Mouse (Mus musculus): ENCODE data around the gene Frmd4a. TPM values are rescaled to one million over a fixed set of nuclear protein-coding genes. Genes with fewer than 3 reads are reported as not detected.

Gene Frmd4a
- total RNA-seq, 4 experiments from 2014 or later: 10.3 to 20.8 (median 15.6) TPM

DNA sequence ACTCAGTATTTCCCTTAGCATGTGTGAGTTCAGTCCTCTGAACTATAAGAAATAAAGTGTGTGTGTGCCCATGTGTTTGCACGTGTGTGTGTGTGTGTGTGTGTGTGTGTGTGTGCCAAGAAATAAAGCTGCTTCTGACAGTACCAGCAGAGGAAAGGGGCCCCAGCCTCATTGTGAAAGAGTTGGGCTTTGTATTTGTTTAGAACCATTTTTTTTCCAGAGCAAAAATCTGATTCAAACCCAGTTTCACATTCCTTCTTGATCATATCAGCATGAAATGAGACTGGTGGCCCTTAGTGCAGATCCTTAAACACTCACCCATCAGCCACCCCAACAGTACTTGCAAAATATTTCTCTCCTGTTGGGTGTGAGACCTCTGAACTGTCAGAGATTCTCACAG lies 382.2 kb downstream of the Frmd4a start:
- DNase-seq: no peak

DNA sequence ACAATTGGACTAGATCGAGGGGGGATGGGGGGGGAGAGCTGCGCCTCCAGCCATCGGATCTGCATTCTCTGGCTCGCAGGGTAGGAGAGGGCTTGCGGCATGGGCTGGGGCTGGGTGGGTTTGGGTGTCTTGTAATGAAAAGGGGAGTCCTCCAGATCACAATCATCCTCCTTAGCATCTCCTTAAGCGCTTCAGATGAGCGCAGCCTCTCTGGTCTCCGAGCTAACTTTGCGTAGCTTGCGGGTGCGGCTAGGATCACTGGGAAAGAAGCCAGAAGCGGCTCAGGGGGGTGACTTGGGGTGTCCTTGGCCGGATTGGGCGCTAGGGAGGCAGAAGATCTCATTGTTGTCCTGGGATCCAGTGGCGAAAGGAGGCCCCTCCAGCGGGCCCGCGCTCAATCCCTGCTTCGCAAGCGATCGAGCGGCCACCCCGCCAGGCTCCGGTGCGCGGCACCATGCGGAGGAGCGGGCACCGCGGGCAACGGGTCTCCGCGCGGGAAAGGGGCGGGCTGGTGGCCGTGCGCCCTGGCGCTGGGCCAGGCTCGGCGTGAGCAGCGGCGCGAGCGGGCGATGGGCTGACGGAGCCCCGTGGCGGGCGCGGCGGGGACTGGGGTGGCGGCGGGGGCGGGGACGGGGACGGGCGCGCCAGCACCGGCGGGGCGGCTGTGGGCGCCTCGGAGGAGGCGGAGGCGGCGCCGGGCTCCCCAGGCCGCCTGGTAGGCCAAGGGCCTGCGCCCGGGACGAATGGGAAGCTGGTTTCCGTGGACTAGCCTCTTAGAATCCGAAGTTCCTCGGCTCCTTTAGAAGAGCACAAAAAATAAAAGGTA lies 383.5 kb downstream of the Frmd4a start:
- peak; percentile 46 for DNase-seq

DNA sequence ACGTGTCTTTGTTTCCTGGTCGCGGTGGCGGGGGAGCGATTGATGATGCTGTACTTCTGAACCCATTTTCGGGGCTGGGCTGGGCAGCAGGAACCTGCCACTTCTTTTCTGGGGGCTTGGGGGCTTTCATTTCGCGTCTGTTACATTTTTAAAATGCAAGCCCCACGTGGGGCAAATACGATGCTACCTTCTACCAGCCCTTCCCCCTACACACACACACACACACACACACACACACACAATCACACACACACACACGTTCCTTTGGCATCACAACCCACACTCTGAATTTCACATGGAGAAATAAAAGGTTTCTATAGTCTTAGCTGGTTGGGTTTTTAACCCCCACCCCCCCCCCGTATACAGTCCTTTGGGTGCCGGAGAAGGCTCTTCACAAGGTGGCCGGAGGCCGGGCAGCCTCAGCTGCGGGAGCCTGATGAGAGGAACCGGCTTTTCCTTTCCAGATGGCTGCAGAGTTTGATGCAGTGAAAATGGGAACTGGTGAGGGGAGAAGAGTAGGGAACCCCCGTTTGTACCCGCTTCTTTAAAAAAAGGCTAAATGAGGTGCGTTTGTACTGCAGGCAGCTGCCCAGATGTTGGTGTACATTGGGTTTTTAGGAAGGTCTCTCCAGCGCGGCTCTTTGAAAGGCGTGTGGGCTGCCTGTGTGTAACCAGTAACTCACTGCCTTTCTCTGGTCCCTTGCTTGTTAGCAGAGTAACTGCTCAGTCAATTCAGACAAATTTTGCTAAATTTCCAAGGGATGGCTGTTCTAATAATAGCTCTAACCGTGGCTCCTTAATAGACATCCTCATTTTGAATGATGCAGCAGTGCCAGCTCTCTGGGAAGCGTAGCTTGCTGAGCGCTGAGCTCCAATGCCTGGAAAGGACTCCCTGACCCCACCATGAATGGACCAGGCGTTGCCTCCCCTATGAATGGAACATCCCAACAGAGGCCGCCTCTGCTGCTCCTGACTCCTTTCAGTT lies 384.4 kb downstream of the Frmd4a start:
- no peak for DNase-seq

DNA sequence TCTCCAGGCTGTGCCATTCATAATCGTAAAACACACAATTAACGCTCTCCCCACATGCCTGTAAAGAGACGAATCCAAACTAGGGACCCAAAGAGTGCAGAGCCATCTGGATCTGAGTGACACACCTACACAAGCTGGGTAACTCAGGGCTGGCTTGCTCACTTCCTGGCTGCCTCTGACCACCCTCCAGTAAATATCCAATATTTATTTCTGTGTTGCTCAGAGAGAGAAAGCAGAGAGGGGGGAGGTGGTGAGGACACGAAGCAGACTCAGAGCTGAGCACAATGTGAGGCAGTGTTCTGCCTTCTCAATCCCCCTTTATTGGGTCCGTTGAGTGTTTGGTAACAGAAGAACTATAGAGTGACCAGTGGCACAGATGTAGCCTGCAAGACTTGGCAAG lies 389.5 kb downstream of the Frmd4a start:
- no peak for DNase-seq

DNA sequence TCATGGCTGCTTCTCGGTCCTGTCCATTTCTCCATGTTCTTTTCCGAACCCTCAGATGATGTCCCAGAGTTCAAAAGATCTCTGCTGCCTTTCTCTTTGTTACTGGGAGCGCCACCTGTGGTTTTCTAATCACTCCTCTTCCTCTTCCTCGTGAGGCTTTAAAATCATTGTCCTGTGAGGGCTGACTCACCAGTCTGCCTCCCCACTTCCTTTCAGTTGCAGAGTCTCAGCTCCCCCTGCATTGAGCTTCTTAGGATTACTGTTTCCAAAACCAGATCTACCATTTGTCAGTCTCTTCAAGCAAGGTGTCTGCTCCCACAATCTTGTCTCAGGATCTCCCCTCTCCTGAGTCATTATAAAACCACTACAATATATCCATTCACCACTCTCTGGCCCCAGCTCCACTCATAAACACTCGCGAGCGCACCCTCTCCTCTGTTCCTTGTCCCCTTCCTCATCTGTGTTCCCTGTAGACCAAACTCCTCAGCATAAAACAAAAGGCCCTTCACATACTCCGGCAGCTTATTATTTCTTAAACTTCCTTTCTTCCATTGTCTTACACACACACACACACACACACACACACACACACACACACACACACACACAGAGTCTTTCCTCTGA lies 392.4 kb downstream of the Frmd4a start:
- no peak for DNase-seq

DNA sequence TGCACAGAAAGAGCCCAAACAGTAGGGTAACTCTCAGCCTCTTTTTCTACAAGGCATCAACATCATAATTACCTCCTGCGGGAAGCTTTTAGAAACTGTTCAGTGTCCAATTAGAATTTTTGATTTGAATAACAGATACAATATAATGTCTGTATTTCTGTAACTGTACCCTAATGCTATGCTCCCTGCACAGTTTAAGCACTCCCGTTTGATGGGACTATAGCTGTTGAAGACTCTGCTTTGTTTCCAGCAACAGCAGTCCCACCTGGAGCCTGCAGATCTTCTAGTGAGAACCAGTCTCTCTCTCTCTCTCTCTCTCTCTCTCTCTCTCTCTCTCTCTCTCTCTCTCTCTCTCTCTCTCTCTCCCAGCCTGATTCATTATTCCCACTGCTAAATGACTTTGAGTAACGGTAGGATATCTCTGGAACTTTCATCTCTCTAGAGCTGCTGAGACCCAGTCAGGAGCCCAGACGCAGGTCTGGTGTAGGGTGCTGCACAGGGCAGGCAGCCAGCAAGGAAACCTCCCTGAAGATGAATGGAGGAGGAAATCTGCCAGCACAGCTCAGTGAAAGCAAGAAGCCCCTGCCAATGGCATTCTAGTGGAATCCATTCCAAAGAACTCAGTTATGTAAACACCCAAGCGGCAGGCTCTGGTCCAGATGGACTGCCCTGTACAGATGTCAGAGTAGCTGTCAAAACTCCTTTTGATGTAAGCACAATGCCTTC lies 395.5 kb downstream of the Frmd4a start:
- DNase-seq: peak; percentile 16

DNA sequence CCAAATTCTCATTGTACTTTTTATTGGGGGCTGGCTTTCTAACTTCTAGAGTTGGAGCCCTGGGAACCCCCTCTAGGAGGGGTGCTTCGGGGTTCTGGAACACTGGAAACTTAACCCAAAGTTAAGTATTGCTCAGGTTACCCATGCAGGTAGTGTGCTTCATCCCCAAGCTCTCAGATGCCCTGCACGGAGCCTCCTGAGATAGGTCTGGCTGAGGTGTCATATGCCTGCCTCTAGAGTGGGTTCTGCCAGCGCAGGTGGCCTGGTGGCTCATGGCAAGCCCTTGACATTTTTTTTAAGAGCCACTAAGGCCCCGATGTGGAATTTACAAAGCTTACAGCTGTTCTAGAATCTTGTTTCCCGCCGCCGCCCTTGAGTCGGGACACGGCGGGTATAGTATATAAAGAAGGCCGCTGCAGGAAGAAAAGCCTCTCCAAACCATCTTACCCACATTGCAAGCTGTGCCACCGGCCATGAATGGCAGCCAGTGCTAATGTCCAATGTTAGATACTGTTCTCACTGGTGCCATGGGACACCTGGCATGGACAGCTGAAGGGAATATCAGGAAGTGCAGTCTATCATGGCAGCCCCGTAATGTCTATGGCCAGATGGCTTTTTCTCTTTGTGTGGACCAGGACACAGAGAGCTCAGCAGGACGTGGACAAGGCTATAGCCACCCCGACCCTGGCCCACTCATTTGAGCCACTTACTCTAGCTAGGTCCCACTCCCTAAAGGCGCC lies 396.2 kb downstream of the Frmd4a start:
- no peak for DNase-seq

DNA sequence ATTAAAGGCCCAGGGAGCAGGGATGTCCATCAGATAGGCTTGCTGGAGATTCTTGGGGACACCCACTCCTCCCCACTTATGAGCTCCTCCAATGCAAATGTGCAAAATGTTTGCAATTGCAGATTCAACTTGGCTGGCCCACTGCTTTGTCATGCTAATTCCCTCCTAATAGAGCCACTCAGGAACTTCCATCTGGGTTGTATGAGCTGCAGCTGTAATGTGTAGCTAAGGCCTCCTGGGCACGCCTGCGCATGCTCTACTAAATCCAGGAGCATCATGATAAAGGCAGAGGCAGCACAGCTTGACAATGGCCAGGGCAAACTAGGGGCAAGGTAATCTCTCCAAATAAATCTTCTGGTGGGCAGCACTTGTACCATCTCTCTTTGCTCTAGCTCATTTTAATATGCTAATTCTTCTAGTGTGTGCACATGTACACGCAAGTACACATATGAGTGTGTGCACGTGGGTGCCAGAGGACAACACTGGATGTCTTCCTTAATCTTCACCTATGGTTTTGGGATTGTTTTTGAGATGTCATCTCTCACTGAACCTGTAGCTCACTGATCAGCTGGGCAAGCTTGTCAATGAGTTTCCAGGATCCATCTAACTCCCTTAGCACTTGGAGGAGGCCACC lies 403.3 kb downstream of the Frmd4a start:
- no peak for DNase-seq

DNA sequence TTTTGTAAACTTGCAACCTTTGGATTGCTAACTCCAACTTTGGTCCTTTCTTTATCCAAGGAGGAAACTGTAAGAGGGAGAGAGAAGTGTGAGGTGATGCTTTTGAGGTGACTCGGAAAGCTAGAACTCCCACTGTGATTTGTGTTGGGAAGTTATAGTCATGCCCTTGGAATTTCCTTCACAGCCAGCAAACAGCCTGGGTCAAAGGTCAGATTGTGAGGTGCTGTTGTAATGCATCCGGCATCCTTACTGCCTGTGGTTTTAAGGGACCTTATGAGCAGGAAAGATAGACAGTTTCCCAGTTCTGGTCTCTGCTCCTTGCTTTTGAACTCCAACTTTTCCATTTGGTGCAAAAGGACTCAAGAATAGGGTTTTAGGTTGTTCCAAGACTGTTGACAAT lies 404.2 kb downstream of the Frmd4a start:
- no peak for DNase-seq

DNA sequence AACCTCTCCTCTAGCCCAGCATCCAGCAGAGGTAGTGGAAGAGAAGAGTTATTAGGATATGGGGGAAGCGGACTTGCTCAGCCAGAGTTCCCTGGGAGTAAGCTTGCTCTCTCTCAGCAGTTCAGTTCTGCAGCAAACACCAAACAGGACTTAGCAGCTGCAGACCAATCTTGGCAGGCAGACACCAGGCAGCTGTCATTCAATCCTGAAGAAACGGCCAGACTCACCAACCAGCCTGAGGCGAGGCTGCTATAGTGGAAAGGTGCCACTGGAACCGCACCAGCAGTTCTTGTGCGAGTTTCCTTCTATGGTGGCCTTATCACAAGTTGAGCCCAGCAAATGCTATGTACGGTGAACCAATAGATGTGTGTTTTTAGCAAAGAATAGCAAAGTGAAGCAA lies 406.4 kb downstream of the Frmd4a start:
- no peak for DNase-seq

DNA sequence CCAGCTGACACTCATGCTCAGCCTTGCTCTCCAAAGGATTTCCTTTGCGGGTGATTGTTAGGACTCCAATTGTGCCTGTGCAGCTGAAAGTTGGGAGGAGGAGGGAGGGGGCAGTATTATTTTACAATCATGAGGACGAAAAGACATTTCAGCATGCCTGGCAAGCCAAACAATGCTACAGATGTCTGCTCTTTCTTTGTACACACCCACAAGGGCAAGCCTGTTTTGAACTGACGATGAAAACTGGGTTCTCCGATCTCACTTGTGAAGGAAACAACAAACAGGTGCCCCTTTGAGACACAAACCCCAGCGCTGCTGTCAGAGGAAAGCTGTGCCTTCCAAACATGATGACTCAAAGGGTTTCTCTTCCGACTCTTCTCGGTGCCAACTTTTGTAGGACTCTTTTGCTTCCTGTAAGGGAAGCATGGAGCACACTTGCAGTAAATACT lies 410.9 kb downstream of the Frmd4a start:
- DNase-seq: no peak

DNA sequence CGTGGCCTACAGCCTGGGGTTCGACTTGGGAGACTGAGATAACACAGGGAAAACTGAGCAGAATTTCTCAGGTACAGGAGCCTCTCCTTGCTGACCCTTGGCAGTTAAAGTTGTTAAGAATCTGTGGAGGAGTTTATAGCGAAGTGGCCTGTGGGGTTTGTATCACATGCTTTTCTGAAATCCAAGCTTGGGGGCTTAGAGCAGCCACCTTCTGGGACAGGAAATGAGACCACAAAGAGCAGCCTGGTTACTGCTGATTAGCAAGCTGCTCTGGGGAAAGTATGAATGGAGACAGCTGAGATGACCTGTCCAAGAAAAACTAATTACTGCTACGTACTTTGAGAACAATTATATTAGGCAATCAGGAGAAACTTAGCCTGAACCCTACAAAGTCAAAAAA lies 415.6 kb downstream of the Frmd4a start:
- DNase-seq: no peak

DNA sequence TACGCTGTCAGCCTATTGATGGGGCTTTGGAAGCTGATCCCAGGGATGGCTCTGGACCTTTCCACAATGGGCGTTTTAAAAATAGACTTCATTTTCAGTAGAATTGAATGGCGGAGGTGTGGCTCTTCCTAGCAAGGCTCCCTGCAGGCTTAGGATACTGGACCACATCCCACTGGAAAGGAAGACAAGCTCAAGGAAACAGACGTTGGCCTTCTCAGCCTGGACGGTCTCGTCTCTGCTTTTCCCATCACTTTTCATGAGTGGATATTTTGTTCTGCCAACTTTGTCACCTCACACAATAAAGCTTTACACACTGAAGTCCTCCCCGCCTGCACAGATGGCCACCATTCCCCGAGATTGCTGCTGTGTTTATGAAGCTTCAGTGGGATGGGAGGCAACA lies 417.5 kb downstream of the Frmd4a start:
- no peak for DNase-seq

DNA sequence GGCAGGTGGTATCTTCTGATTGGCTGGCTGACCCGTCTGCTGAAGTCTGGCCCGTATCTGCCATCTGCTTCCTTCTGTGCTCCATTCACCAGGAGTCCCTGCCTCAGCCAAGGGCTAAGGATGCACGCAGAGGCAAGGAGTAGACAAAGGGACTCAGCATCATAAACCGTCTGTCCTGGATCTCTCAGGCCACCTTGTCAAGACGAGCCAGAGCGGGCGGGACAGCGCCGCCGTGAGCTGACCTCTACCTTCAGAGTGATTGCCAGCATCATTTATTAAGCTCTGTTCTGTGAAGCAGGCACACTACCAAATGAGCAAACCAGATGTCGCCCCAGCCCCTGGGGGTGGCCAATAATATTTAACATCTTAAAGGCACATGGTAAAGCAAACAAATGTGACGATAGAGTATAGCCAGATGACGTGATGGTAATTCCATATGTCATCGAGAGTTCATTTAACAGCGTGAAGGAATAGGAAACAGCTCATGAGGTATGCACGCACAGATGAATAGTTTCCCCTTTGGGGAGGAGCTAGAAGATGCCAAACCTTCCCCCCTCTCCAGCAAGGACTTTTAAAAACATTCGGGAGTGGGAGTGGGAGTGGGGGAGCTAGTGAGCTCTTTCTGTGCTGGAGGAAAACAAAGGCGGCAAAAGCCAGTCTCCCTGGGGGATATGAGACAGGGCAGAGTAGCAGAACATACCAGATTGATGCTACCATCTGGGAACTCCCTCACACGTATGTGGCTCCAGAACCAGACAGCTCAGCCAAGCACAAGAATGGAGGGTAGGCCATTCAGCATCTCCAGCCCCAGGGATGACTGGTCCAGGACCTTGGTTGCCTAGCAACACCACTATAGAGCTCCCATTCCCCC lies 419.1 kb downstream of the Frmd4a start:
- no peak for DNase-seq

DNA sequence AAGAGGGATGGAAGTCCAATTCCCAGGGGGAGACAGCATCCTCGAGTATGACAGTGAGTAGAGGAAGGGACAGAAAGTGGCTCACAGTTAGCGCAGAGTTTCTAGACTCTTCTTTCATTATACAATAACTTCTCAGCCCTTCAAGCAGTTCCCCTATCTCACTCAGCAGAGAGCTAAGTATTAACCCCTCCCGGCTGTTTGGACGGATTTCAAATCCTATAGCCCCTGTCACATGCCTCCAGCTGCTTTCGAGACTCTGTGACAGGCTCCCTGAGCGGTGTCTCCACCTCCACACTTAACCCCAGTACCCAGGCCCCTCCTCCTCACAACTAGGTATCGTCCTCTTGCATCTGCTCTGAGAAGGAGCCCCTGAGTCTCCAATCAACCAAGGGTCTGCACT lies 421.2 kb downstream of the Frmd4a start:
- no peak for DNase-seq

DNA sequence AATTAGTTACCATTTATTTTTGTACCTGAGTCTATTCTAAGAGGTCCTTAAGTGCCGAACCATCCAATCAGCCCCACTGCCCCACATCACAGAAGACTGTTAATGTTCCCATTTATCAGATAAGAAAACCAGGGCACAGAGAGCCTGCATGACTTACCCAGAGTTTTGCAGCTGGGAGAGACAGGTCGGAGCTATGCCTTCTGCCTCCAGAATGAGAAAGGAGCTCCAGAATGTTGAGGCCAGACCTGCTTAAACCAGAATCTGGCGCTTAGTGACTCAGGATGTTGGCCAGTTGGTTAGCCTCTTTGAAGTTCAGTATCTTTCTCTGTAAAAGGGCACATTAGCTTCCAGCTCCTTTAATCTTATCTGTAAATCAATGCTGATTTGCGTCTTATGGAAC lies 422.4 kb downstream of the Frmd4a start:
- no peak for DNase-seq

DNA sequence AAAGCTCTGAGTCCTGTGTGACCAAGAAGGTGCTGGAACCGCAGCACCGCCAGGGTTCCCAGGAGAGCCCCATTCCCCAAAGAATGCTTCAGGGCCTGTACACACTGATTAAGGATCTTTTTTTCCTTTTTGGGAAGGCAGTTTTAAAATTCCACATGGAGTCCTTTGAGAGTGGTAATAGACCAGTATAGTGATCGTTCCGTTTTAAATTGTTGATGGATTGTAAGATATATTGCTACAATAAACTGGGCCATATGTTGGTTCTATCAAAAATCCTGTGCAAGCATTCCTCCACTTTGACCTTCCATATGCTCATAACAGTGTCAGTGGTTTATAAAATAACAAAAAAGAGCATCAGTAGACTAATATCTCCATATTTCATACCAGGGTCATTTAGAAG lies 424.3 kb downstream of the Frmd4a start:
- no peak for DNase-seq

DNA sequence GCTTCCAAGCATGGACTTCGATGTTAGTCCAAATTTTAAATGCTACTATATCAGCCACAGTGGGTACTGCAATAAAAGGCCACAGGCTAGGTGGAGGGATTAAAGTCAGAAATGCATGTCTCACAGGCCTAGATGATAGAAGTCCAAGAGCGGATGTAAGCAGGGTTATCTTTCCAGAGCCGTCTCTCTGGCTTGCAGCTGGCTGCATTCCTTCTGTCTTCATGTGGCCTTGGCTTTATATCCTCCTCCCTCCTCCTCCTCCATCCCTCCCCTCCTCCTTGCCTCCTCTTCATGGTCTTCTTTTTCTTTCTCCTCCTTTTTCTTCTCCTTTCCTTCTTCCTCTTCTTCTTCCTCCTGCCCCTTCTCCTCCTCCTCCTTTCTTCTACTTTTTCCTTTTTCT lies 427.2 kb downstream of the Frmd4a start:
- no peak for DNase-seq

DNA sequence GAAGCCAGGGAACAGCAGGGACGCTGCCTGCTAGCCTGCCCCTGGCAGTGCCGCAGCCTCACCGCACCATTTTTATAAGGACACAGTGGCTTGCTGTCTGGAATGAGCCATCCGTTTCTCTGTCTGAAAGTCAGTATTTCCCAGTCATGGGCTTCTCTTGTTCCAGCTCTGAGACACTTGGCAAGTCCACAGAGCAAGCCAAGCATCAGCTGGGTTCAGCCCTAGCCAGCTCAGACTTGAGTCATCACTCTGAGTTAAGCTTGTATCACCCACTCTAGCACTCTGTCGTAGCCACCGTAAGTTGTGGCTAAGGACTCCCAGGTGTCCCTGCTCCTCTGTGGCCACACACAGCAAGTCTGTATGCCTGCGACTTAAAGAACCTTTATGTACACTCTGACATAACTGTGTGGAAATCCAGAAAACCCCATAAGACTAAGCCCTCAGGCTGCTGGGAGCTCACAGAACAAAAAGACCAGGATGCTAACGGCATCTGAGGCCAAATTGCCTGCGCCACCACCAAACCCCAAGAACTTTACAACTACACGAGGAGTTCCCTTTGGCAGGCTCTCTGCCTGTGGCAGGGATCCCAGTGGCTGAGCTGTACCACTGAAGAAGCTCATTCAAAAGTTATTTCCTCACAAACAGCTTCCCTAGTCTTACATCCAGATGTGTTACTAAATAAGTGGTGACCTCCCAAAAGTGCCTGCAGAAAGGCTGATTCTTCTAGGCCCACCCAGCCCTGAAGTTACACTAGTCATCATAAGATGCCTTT lies 428.3 kb downstream of the Frmd4a start:
- peak; percentile 14 for DNase-seq

All from adrenal gland, adult 8-10 months (tissue).